Mouse (Mus musculus): ENCODE results near the gene Pkp4. TPM values are rescaled to one million over a fixed set of nuclear protein-coding genes. Genes with fewer than 3 reads are reported as not detected.
A peak's percentile ranks its signal among the peaks of the same experiment; 100 is the strongest.

The Pkp4 gene
- polyA plus RNA-seq, 1 experiment from 2014 or later, result 25.7 TPM

DNA sequence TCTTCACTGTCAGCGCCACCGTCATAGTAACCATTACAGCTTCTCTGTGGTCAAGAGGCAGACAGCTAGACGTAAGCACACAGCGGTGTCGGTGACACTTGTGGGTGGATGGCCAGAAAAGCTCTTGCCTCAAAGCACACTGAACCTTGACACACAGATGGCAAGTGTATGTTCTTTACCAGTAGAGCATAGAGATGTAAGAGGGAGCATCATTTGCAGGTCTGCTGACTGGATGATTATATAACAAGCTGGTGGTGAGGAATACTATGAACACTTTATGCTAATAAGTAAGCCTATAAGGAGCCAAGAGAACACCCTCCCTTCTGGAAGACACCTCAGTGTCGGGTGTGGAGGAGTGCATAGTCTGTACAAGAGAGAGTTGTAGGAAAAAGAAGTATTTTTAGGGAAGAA is 98.2 kb downstream of the Pkp4 start:
- Histone ChIP-seq H3K36me3 (ENCODE audit: control insufficient read depth, insufficient read depth, low read length) (no peaks in the 10 kb centered on the region), H3K4me3 (ENCODE audit: low read depth, low read length) (no peak overlapping the region), H3K9me3 (replicated peaks; ENCODE audit: control insufficient read depth, low read length) (no peaks in the 10 kb centered on the region), H3K9ac (ENCODE audit: low read length) (no peak overlapping the region), H3K4me1 (ENCODE audit: control insufficient read depth, insufficient read depth, low read length) (0 out of 2 replicates have a peak, but pooled peaks cover 2% of the 10 kb centered on the region), H3K27me3 (replicated peaks; ENCODE audit: control insufficient read depth, insufficient read depth, low read length) (no peaks in the 10 kb centered on the region), H3K27ac (ENCODE audit: low read depth, low read length) (no peak overlapping the region), H3K4me2 (ENCODE audit: low read length) (no peak overlapping the region)
- DNase-seq (ENCODE audit: low spot score), result no peak
- 78% methylated on average over 6 of the region's 6 CpGs for WGBS
- 0 out of 2 replicates have a peak, but pooled peaks have one; percentile 40 for ATAC-seq

GRCm38 (mm10) chr2:59259346-59259745 is 98.7 kb downstream of the Pkp4 start:
- no peaks in the 10 kb centered on the region for H3K27me3 ChIP-seq (replicated peaks; ENCODE audit: control insufficient read depth, insufficient read depth, low read length)

DNA sequence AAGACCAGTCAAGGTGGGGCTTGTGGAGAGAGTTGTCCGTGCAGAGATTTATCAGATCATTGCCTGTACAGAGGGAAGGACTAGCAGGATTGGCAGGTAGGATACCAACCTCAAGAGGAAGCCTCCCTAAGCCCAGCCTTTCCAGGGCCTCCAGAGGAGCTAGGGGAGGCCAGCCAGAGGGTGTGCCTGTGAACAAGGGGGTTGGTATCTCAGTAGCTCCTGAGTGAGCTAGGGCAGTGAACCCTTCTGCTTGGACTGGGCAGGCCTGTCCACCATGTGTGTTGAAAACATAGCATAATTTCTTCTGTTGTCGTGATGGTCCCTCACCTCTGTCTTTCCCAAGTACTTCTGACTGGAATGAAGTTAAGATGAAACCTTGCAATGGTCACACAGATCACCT is 100.6 kb downstream of the Pkp4 start:
- no peaks in the 10 kb centered on the region for H3K36me3 ChIP-seq (ENCODE audit: control insufficient read depth, insufficient read depth, low read length)
- WGBS, result 84% methylated on average over 2 of the region's 2 CpGs
- no peaks in the 10 kb centered on the region for H3K27me3 ChIP-seq (replicated peaks; ENCODE audit: control insufficient read depth, insufficient read depth, low read length)
- ATAC-seq (no peak), DNase-seq (ENCODE audit: low spot score) (no peak)
- no peak overlapping the region for H3K27ac ChIP-seq (ENCODE audit: low read depth, low read length)
- H3K4me3 ChIP-seq (ENCODE audit: low read depth, low read length), result no peak overlapping the region
- H3K4me1 ChIP-seq (ENCODE audit: control insufficient read depth, insufficient read depth, low read length), result 0 out of 2 replicates have a peak, but pooled peaks cover 2% of the 10 kb centered on the region
- H3K9ac ChIP-seq (ENCODE audit: low read length), result no peak overlapping the region
- no peaks in the 10 kb centered on the region for H3K9me3 ChIP-seq (replicated peaks; ENCODE audit: control insufficient read depth, low read length)
- no peak overlapping the region for H3K4me2 ChIP-seq (ENCODE audit: low read length)

More at GRCm38 (mm10) chr2:59259346-59259745, 98.7 kb downstream of the Pkp4 start:
- DNase-seq (ENCODE audit: low spot score) (no peak), ATAC-seq (no peak)
- Histone ChIP-seq H3K4me3 (ENCODE audit: low read depth, low read length) (no peak overlapping the region), H3K36me3 (ENCODE audit: control insufficient read depth, insufficient read depth, low read length) (no peaks in the 10 kb centered on the region), H3K9ac (ENCODE audit: low read length) (no peak overlapping the region), H3K4me2 (ENCODE audit: low read length) (no peak overlapping the region), H3K4me1 (ENCODE audit: control insufficient read depth, insufficient read depth, low read length) (0 out of 2 replicates have a peak, but pooled peaks cover 2% of the 10 kb centered on the region), H3K9me3 (replicated peaks; ENCODE audit: control insufficient read depth, low read length) (no peaks in the 10 kb centered on the region), H3K27ac (ENCODE audit: low read depth, low read length) (no peak overlapping the region)
- WGBS, result 80% methylated on average over 6 of the region's 6 CpGs

- Histone ChIP-seq H3K4me2 (ENCODE audit: low read length) (no peak overlapping the region), H3K36me3 (ENCODE audit: control insufficient read depth, insufficient read depth, low read length) (0 out of 2 replicates have a peak, but pooled peaks cover 4% of the 10 kb centered on the region), H3K4me3 (ENCODE audit: low read depth, low read length) (no peak overlapping the region), H3K27me3 (replicated peaks; ENCODE audit: control insufficient read depth, insufficient read depth, low read length) (no peaks in the 10 kb centered on the region), H3K4me1 (ENCODE audit: control insufficient read depth, insufficient read depth, low read length) (no peaks in the 10 kb centered on the region), H3K27ac (ENCODE audit: low read depth, low read length) (no peak overlapping the region), H3K9ac (ENCODE audit: low read length) (no peak overlapping the region), H3K9me3 (replicated peaks; ENCODE audit: control insufficient read depth, low read length) (no peaks in the 10 kb centered on the region)
- 95% methylated on average over 14 of the region's 14 CpGs for WGBS
- DNase-seq (ENCODE audit: low spot score) (no peak), ATAC-seq (no peak)
Observed at GRCm38 (mm10) chr2:59266428-59266827, 105.8 kb downstream of the Pkp4 start.

DNA sequence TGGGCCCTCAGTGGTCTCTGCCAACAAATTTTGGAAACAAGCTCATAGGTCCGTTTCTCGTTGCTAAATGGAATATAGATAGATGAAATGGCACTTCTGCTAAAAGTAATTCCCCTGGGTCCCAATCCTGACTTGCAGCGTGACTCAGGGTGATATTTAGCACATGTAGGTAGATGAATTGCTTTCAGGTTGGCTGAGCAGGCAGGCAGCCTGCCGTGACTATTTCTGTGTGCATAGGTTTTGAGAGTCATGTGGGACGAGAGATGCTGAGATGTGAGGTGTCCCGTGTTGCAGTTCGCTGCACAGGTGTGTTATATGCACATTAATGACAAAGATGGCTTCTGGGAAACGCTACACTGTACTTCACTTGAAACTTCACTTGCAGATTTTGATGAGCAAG is 111.2 kb downstream of the Pkp4 start:
- 93% methylated on average over 8 of the region's 8 CpGs for WGBS
- Histone ChIP-seq H3K36me3 (ENCODE audit: control insufficient read depth, insufficient read depth, low read length) (0 out of 2 replicates have a peak, but pooled peaks cover 4% of the 10 kb centered on the region), H3K27me3 (replicated peaks; ENCODE audit: control insufficient read depth, insufficient read depth, low read length) (no peaks in the 10 kb centered on the region), H3K4me3 (ENCODE audit: low read depth, low read length) (no peak overlapping the region), H3K27ac (ENCODE audit: low read depth, low read length) (no peak overlapping the region), H3K9ac (ENCODE audit: low read length) (no peak overlapping the region), H3K9me3 (replicated peaks; ENCODE audit: control insufficient read depth, low read length) (no peaks in the 10 kb centered on the region), H3K4me2 (ENCODE audit: low read length) (no peak overlapping the region), H3K4me1 (ENCODE audit: control insufficient read depth, insufficient read depth, low read length) (no peaks in the 10 kb centered on the region)
- no peak for ATAC-seq
- no peak for DNase-seq (ENCODE audit: low spot score)

- no peak for DNase-seq (ENCODE audit: low spot score)
- no peaks in the 10 kb centered on the region for H3K9me3 ChIP-seq (replicated peaks; ENCODE audit: control insufficient read depth, low read length)
Observed at GRCm38 (mm10) chr2:59272713-59273112, 112.1 kb downstream of the Pkp4 start.

GRCm38 (mm10) chr2:59280914-59281562 is 120.4 kb downstream of the Pkp4 start:
- Histone ChIP-seq H3K9ac (ENCODE audit: low read length) (no peak overlapping the region), H3K27ac (ENCODE audit: low read depth, low read length) (no peak overlapping the region), H3K27me3 (replicated peaks; ENCODE audit: control insufficient read depth, insufficient read depth, low read length) (no peaks in the 10 kb centered on the region), H3K36me3 (ENCODE audit: control insufficient read depth, insufficient read depth, low read length) (no peaks in the 10 kb centered on the region), H3K4me1 (ENCODE audit: control insufficient read depth, insufficient read depth, low read length) (no peaks in the 10 kb centered on the region), H3K9me3 (replicated peaks; ENCODE audit: control insufficient read depth, low read length) (no peaks in the 10 kb centered on the region), H3K4me3 (ENCODE audit: low read depth, low read length) (no peak overlapping the region), H3K4me2 (ENCODE audit: low read length) (no peak overlapping the region)
- no peak for ATAC-seq
- WGBS, result 93% methylated on average over 7 of the region's 7 CpGs
- no peak for DNase-seq (ENCODE audit: low spot score)

More at GRCm38 (mm10) chr2:59272713-59273112, 112.1 kb downstream of the Pkp4 start:
- H3K27ac ChIP-seq (ENCODE audit: low read depth, low read length), result no peak overlapping the region
- no peak overlapping the region for H3K4me2 ChIP-seq (ENCODE audit: low read length)
- no peaks in the 10 kb centered on the region for H3K4me1 ChIP-seq (ENCODE audit: control insufficient read depth, insufficient read depth, low read length)
- no peak overlapping the region for H3K4me3 ChIP-seq (ENCODE audit: low read depth, low read length)
- H3K27me3 ChIP-seq (replicated peaks; ENCODE audit: control insufficient read depth, insufficient read depth, low read length), result no peaks in the 10 kb centered on the region
- 51% methylated on average over 6 of the region's 6 CpGs for whole genome bisulfite sequencing
- no peak for ATAC-seq
- H3K9ac ChIP-seq (ENCODE audit: low read length), result no peak overlapping the region
- H3K36me3 ChIP-seq (ENCODE audit: control insufficient read depth, insufficient read depth, low read length), result 0 out of 2 replicates have a peak, but pooled peaks cover 4% of the 10 kb centered on the region

GRCm38 (mm10) chr2:59282966-59283365 is 122.3 kb downstream of the Pkp4 start:
- 97% methylated on average over 6 of the region's 6 CpGs for WGBS
- DNase-seq (ENCODE audit: low spot score) (no peak), ATAC-seq (no peak)
- 0 out of 2 replicates have a peak, but pooled peaks cover 2% of the 10 kb centered on the region for H3K4me1 ChIP-seq (ENCODE audit: control insufficient read depth, insufficient read depth, low read length)
- no peak overlapping the region for H3K4me3 ChIP-seq (ENCODE audit: low read depth, low read length)
- no peak overlapping the region for H3K4me2 ChIP-seq (ENCODE audit: low read length)
- no peaks in the 10 kb centered on the region for H3K27me3 ChIP-seq (replicated peaks; ENCODE audit: control insufficient read depth, insufficient read depth, low read length)
- H3K27ac ChIP-seq (ENCODE audit: low read depth, low read length), result no peak overlapping the region
- no peaks in the 10 kb centered on the region for H3K36me3 ChIP-seq (ENCODE audit: control insufficient read depth, insufficient read depth, low read length)
- no peak overlapping the region for H3K9ac ChIP-seq (ENCODE audit: low read length)
- no peaks in the 10 kb centered on the region for H3K9me3 ChIP-seq (replicated peaks; ENCODE audit: control insufficient read depth, low read length)

GRCm38 (mm10) chr2:59284216-59284615 is 123.6 kb downstream of the Pkp4 start:
- 90% methylated on average over 5 of the region's 5 CpGs for WGBS
- H3K9ac ChIP-seq (ENCODE audit: low read length), result no peak overlapping the region
- no peak overlapping the region for H3K4me3 ChIP-seq (ENCODE audit: low read depth, low read length)
- ATAC-seq (no peak), DNase-seq (ENCODE audit: low spot score) (no peak)
- H3K27me3 ChIP-seq (replicated peaks; ENCODE audit: control insufficient read depth, insufficient read depth, low read length), result no peaks in the 10 kb centered on the region
- no peak overlapping the region for H3K4me2 ChIP-seq (ENCODE audit: low read length)
- H3K9me3 ChIP-seq (replicated peaks; ENCODE audit: control insufficient read depth, low read length), result no peaks in the 10 kb centered on the region
- H3K36me3 ChIP-seq (ENCODE audit: control insufficient read depth, insufficient read depth, low read length), result no peaks in the 10 kb centered on the region
- H3K4me1 ChIP-seq (ENCODE audit: control insufficient read depth, insufficient read depth, low read length), result 0 out of 2 replicates have a peak, but pooled peaks cover 2% of the 10 kb centered on the region
- H3K27ac ChIP-seq (ENCODE audit: low read depth, low read length), result no peak overlapping the region

Data from forebrain, embryonic 14.5 days (tissue).